Comparison of ENCODE assay signal across 18 mouse cellular contexts in genomic region chr14:47544286-47544685, GRCm38 (mm10).
"Had no signal": no experiment of that assay in that cellular context is flagged by ENCODE, and none has a peak within 500 bp of the region (broad histone marks: within the 10 kb centered on the region; RNA-seq: fewer than 3 reads in every experiment).

No protein-coding gene starts in this region.

- H3K27me3 ChIP-seq: limb, embryonic 12.5 days; lung, embryonic 15.5 days; neural tube, embryonic 12.5 days; stomach, embryonic 15.5 days had no signal

- DNase-seq: kidney, adult 9 months; kidney, postnatal 36 days; layer of hippocampus, adult 9-11 months; layer of hippocampus, postnatal 36 days; lung, postnatal 14 days; midbrain, embryonic 14.5 days; right cerebral cortex, postnatal 14 days; thymus, adult 2 months; thymus, postnatal 36 days had no signal

- H3K4me1 ChIP-seq: limb, embryonic 12.5 days; lung, embryonic 15.5 days; midbrain, embryonic 10.5 days; neural tube, embryonic 12.5 days; stomach, embryonic 15.5 days had no signal

- H3K27ac ChIP-seq: kidney, postnatal 0 days; limb, embryonic 12.5 days; lung, embryonic 15.5 days; macrophage; midbrain, embryonic 10.5 days; neural tube, embryonic 12.5 days; stomach, embryonic 15.5 days had no signal

- ATAC-seq: inflammation-experienced regulatory T-cells, adult 6 months; intestine, postnatal 0 days had no signal

- H3K4me3 ChIP-seq: limb, embryonic 12.5 days; lung, embryonic 15.5 days; midbrain, embryonic 10.5 days; neural tube, embryonic 12.5 days; stomach, embryonic 15.5 days had no signal

- H3K4me2 ChIP-seq: limb, embryonic 12.5 days; lung, embryonic 15.5 days; neural tube, embryonic 12.5 days; stomach, embryonic 15.5 days had no signal

- H3K9me3 ChIP-seq: limb, embryonic 12.5 days; lung, embryonic 15.5 days; midbrain, embryonic 10.5 days; neural tube, embryonic 12.5 days; stomach, embryonic 15.5 days had no signal

- H3K9ac ChIP-seq: limb, embryonic 12.5 days; lung, embryonic 15.5 days; neural tube, embryonic 12.5 days; stomach, embryonic 15.5 days had no signal
